Mouse (Mus musculus) activated CD4-positive, CD25-positive, alpha-beta regulatory T cell (primary cell): ENCODE results near the gene Gm14085. TPM values are rescaled to one million over a fixed set of nuclear protein-coding genes. Genes with fewer than 3 reads are reported as not detected.

Experiments
- polyA plus RNA-seq, 2 experiments: library from polyadenylated mRNA; unstranded; fragments of 100-300 nt; shearing (Covaris generic); gene quantifications; one replicate each; pipeline ENCODE4 v1.2.1; 2017

The Gm14085 gene
- polyA plus RNA-seq, result 10 to 100 TPM in 1 of 2 experiments, 1 to 10 TPM in 1; 1.8 to 18.0 TPM

GRCm38 (mm10) chr2:122484641-122485040 lies at the start of gene Gm14085:
Gene Gm14085, plus strand, starts transcription at chr2:122484941.

Other genes starting within 250 kb of the Gm14085 start
- gene Duox2, start 186.5 kb upstream of the Gm14085 start, polyA plus RNA-seq, result not detected
- gene Duoxa2, start 186.0 kb upstream of the Gm14085 start, polyA plus RNA-seq, result not detected
- not detected for gene Duoxa1, start 171.2 kb upstream of the Gm14085 start, polyA plus RNA-seq
- gene Duox1, start 169.3 kb upstream of the Gm14085 start, polyA plus RNA-seq, result not detected
- gene Shf, start 115.8 kb upstream of the Gm14085 start, polyA plus RNA-seq, result 1 to 10 TPM; 4.6 to 6.4 TPM
- 100 to 1,000 TPM; 103 to 155 TPM for gene Slc28a2, start 58.5 kb upstream of the Gm14085 start, polyA plus RNA-seq
- 1 to 10 TPM in 1 of 2 experiments, under 1 TPM in 1; 0.63 to 1.7 TPM for gene Gatm, start 126.4 kb downstream of the Gm14085 start, polyA plus RNA-seq
- 1 to 10 TPM in 1 of 2 experiments, under 1 TPM in 1; 0.75 to 5.3 TPM for gene AA467197, start 152.0 kb downstream of the Gm14085 start, polyA plus RNA-seq
- gene Slc30a4, start 217.7 kb downstream of the Gm14085 start, polyA plus RNA-seq, result 1 to 10 TPM in 1 of 2 experiments, under 1 TPM in 1; 0.62 to 4.3 TPM